Mouse (Mus musculus): ENCODE results near the gene Ms4a18. TPM values are rescaled to one million over a fixed set of nuclear protein-coding genes. Genes with fewer than 3 reads are reported as not detected.
A peak's percentile ranks its signal among the peaks of the same experiment; 100 is the strongest.

Gene Ms4a18
- polyA plus RNA-seq, 1 experiment = not detected

DNA sequence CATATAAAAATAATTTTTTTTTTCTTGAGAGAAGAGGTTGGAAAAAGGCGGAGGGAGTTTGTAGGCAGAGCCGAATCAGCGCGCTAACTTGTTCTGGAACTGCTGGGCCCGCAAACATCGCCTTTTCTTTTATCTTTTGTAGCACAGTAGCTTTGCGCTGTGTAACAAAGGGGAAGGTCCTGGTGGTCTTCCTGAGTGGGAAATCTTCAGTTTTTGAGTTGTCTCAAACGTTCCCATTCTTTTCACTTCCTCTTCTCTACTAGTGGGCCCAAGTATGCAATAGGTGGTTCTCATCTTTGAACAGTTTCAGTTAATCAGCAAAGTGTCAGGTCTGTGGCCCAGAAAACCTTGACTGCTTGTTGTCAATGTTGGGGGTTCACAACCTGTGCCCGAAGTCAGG, 68.3 kb downstream of the Ms4a18 start:
- TF ChIP-seq GATA1 (IDR thresholded peaks at IDR 0.05; ENCODE audit: borderline replicate concordance, low read length) (no peak), FLI1 (IDR thresholded peaks at IDR 0.05; ENCODE audit: low read length) (no peak)
- H3K9me3 ChIP-seq = no peaks in the 10 kb centered on the region
- peaks cover 48% of the 10 kb centered on the region for H3K4me1 ChIP-seq
- H3K27me3 ChIP-seq (replicated peaks) = peaks cover 22% of the 10 kb centered on the region
- peaks cover 18% of the 10 kb centered on the region for H3K36me3 ChIP-seq (replicated peaks; ENCODE audit: low read length)
- H3K4me3 ChIP-seq (replicated peaks) = peak overlapping the region; percentile 92

GRCm38 (mm10) chr19:10949112-10949511, 68.7 kb downstream of the Ms4a18 start, which contains the start of gene Ccdc86:
Gene Ccdc86 (minus strand): TSS chr19:10949266.
- peak within 1 kb of the TSS; percentile 95 for H3K4me3 ChIP-seq (replicated peaks)
- no peaks in the 10 kb centered on the region for H3K9me3 ChIP-seq
- H3K4me1 ChIP-seq = peaks cover 52% of the 10 kb centered on the region
- H3K36me3 ChIP-seq (replicated peaks; ENCODE audit: low read length) = peaks cover 22% of the 10 kb centered on the region
- TF ChIP-seq GATA1 (IDR thresholded peaks at IDR 0.05; ENCODE audit: borderline replicate concordance, low read length) = no peak
- TF ChIP-seq FLI1 (IDR thresholded peaks at IDR 0.05; ENCODE audit: low read length) = 0 out of 2 replicates have a peak, but pooled peaks have one; percentile 41
- H3K27me3 ChIP-seq (replicated peaks) = peaks cover 20% of the 10 kb centered on the region

DNA sequence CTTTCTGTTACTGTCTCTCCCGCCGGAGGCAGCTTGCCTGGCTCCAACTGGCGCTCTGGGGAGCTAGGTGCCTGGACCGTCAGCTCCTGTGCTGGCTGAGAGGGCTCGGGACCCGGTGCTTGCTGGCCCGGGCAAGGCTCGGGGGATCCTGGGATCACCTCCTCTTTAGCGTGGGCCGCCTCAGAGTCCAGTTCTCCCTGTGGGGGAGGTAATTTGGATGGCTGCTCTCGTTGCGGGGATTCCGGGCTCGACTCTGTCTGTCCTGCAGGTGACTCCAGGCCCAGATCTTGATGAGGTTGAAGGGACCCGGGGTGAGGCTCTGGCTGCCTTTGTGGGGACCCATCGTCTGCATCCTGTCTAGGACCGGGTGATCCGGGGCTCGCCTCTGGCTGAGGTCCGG, 69.4 kb downstream of the Ms4a18 start:
- Histone ChIP-seq H3K27me3 (replicated peaks) (peaks cover 14% of the 10 kb centered on the region), H3K4me1 (peaks cover 57% of the 10 kb centered on the region)

GRCm38 (mm10) chr19:10947219-10947618, 70.6 kb downstream of the Ms4a18 start:
- H3K27me3 ChIP-seq (replicated peaks) = peaks cover 5% of the 10 kb centered on the region
- peaks cover 41% of the 10 kb centered on the region for H3K36me3 ChIP-seq (replicated peaks; ENCODE audit: low read length)
- H3K9me3 ChIP-seq = no peaks in the 10 kb centered on the region
- TF ChIP-seq GATA1 (IDR thresholded peaks at IDR 0.05; ENCODE audit: borderline replicate concordance, low read length) (no peak), FLI1 (IDR thresholded peaks at IDR 0.05; ENCODE audit: low read length) (no peak)
- peak overlapping the region; percentile 95 for H3K4me3 ChIP-seq (replicated peaks)
- H3K4me1 ChIP-seq = peaks cover 52% of the 10 kb centered on the region

More for the DNA sequence above, 69.4 kb downstream of the Ms4a18 start:
- Histone ChIP-seq H3K9me3 (no peaks in the 10 kb centered on the region), H3K4me3 (replicated peaks) (peak overlapping the region; percentile 95), H3K36me3 (replicated peaks; ENCODE audit: low read length) (peaks cover 29% of the 10 kb centered on the region)
- TF ChIP-seq FLI1 (IDR thresholded peaks at IDR 0.05; ENCODE audit: low read length) (no peak), GATA1 (IDR thresholded peaks at IDR 0.05; ENCODE audit: borderline replicate concordance, low read length) (no peak)

Other genes with a start within 250 kb of the Ms4a18 start
- not detected in 2 replicates for gene Cd6, start 188.0 kb downstream of the Ms4a18 start, polyA plus RNA-seq (2012; ENCODE audit: insufficient read depth, low replicate concordance)
- 13.1 and 29.4 TPM in 2 replicates for gene Slc15a3, start 178.3 kb downstream of the Ms4a18 start, polyA plus RNA-seq (2012; ENCODE audit: insufficient read depth, low replicate concordance)
- 1.0 and 2.9 TPM in 2 replicates for gene Tmem132a, start 148.1 kb downstream of the Ms4a18 start, polyA plus RNA-seq (2012; ENCODE audit: insufficient read depth, low replicate concordance)
- gene Tmem109, start 136.0 kb downstream of the Ms4a18 start, polyA plus RNA-seq (2012; ENCODE audit: insufficient read depth, low replicate concordance) = 6.7 and 17.2 TPM in 2 replicates
- gene Prpf19, start 122.8 kb downstream of the Ms4a18 start, polyA plus RNA-seq (2012; ENCODE audit: insufficient read depth, low replicate concordance) = 16.9 and 54.8 TPM in 2 replicates
- gene Zp1, start 97.4 kb downstream of the Ms4a18 start, polyA plus RNA-seq (2012; ENCODE audit: insufficient read depth, low replicate concordance) = not detected in 2 replicates
- gene Ptgdr2, start 80.9 kb downstream of the Ms4a18 start, polyA plus RNA-seq (2012; ENCODE audit: insufficient read depth, low replicate concordance) = not detected in 2 replicates
- gene Ccdc86, start 68.8 kb downstream of the Ms4a18 start, polyA plus RNA-seq (2012; ENCODE audit: insufficient read depth, low replicate concordance) = 25.4 and 33.6 TPM in 2 replicates
- gene Ms4a10, start 43.4 kb downstream of the Ms4a18 start, polyA plus RNA-seq (2012; ENCODE audit: insufficient read depth, low replicate concordance) = not detected in 2 replicates
- not detected in 2 replicates for gene Ms4a15, start 24.8 kb downstream of the Ms4a18 start, polyA plus RNA-seq (2012; ENCODE audit: insufficient read depth, low replicate concordance)
- gene Ms4a8a, start 63.1 kb upstream of the Ms4a18 start, polyA plus RNA-seq (2012; ENCODE audit: insufficient read depth, low replicate concordance) = not detected in 2 replicates
- not detected in 2 replicates for gene 1700017D01Rik, start 112.8 kb upstream of the Ms4a18 start, polyA plus RNA-seq (2012; ENCODE audit: insufficient read depth, low replicate concordance)
- gene 1700025F22Rik, start 147.3 kb upstream of the Ms4a18 start, polyA plus RNA-seq (2012; ENCODE audit: insufficient read depth, low replicate concordance) = not detected in 2 replicates
- not detected in 2 replicates for gene Ms4a13, start 178.7 kb upstream of the Ms4a18 start, polyA plus RNA-seq (2012; ENCODE audit: insufficient read depth, low replicate concordance)
- not detected in 2 replicates for gene Ms4a12, start 214.4 kb upstream of the Ms4a18 start, polyA plus RNA-seq (2012; ENCODE audit: insufficient read depth, low replicate concordance)
- not detected in 2 replicates for gene Ms4a1, start 248.2 kb upstream of the Ms4a18 start, polyA plus RNA-seq (2012; ENCODE audit: insufficient read depth, low replicate concordance)